8 mouse cellular contexts compared by ENCODE assay signal in genomic region chr11:23008181-23008823, GRCm38 (mm10). TPM values are rescaled to one million over a fixed set of nuclear protein-coding genes. Genes with fewer than 3 reads are reported as not detected.
A peak's percentile ranks its signal among the peaks of the same experiment; 100 is the strongest.
DNase-seq lines count a peak whose midpoint lies in the region; ATAC-seq and TF ChIP-seq lines count a peak whose summit lies in the region.

No protein-coding gene starts in this region.

- peaks cover 31% of the 10 kb centered on the region for H3K36me3 ChIP-seq in G1E (replicated peaks)
- H3K36me3 ChIP-seq in forebrain, embryonic 15.5 days: peaks cover 21% of the 10 kb centered on the region
- peaks cover 21% of the 10 kb centered on the region for H3K36me3 ChIP-seq in lung, embryonic 14.5 days (ENCODE audit: insufficient read depth)

- no peaks in the 10 kb centered on the region for H3K27me3 ChIP-seq in G1E (ENCODE audit: insufficient read depth, low read length)
- H3K27me3 ChIP-seq in forebrain, embryonic 15.5 days: no peaks in the 10 kb centered on the region
- no peaks in the 10 kb centered on the region for H3K27me3 ChIP-seq in lung, embryonic 14.5 days (ENCODE audit: insufficient read depth, low read length)

- H3K4me2 ChIP-seq in forebrain, embryonic 15.5 days (replicated peaks): peak overlapping the region; percentile 78
- peak overlapping the region; percentile 86 for H3K4me2 ChIP-seq in lung, embryonic 14.5 days

- peak overlapping the region; percentile 75 for H3K4me3 ChIP-seq in G1E (ENCODE audit: low read depth, low read length)
- H3K4me3 ChIP-seq in forebrain, embryonic 15.5 days: peak overlapping the region; percentile 63
- H3K4me3 ChIP-seq in layer of hippocampus, adult 2 months: peak overlapping the region; percentile 74
- H3K4me3 ChIP-seq in lung, embryonic 14.5 days (ENCODE audit: low read depth, low read length): peak overlapping the region; percentile 50

- H3K27ac ChIP-seq in forebrain, embryonic 15.5 days (replicated peaks): peak overlapping the region; percentile 93
- peak overlapping the region; percentile 91 for H3K27ac ChIP-seq in layer of hippocampus, adult 2 months
- peak overlapping the region; percentile 90 for H3K27ac ChIP-seq in lung, embryonic 14.5 days (ENCODE audit: low read depth)

- peak overlapping the region; percentile 83 for H3K9ac ChIP-seq in forebrain, embryonic 15.5 days (replicated peaks)
- peak overlapping the region; percentile 64 for H3K9ac ChIP-seq in lung, embryonic 14.5 days

- peaks cover 14% of the 10 kb centered on the region for H3K4me1 ChIP-seq in G1E (ENCODE audit: insufficient read depth, low read depth, low read length)
- peaks cover 8% of the 10 kb centered on the region; the same call in 1 of the 2 replicates for H3K4me1 ChIP-seq in forebrain, embryonic 15.5 days
- H3K4me1 ChIP-seq in lung, embryonic 14.5 days (ENCODE audit: insufficient read depth): no peaks in the 10 kb centered on the region

- peak; percentile 83 for DNase-seq in G1E (ENCODE audit: low spot score)
- DNase-seq in cerebellum, adult 11-12 months: peak; percentile 86
- DNase-seq in heart, postnatal 36 days: peak; percentile 79 to 84
- DNase-seq in layer of hippocampus, adult 2 months (ENCODE audit: low spot score in 2 of 2): peak; percentile 70 to 78
- DNase-seq in lung, embryonic 14.5 days: peak; percentile 91
- peak; percentile 81 for DNase-seq in testis, postnatal 14 days (ENCODE audit: low spot score)

- intact Hi-C loops in heart, postnatal 36 days (cut with DNase I): loop anchor here (1.0 to 5.0 kb wide), 3 partner anchors 59 to 264 kb away; no protein-coding TSS in a partner anchor

- H3K9me3 ChIP-seq in G1E (replicated peaks): no peaks in the 10 kb centered on the region
- H3K9me3 ChIP-seq in forebrain, embryonic 15.5 days: no peaks in the 10 kb centered on the region
- no peaks in the 10 kb centered on the region for H3K9me3 ChIP-seq in lung, embryonic 14.5 days (ENCODE audit: low read depth, low read length)

- TF ChIP-seq CTCF in G1E (IDR thresholded peaks at IDR 0.05; ENCODE audit: low read depth, low read length): no peak
- peak; percentile 41 for TF ChIP-seq CTCF in layer of hippocampus, adult 2 months (conservative IDR thresholded peaks at IDR 0.05)
- 0 out of 2 replicates have a peak, but pooled peaks have one; percentile 7 for TF ChIP-seq CTCF in lung, embryonic 14.5 days (IDR thresholded peaks at IDR 0.05; ENCODE audit: low read depth)

- under 1% methylated on average over 40 of the region's 40 CpGs for WGBS in forebrain, embryonic 15.5 days
- WGBS in lung, embryonic 14.5 days: under 1% methylated on average over 40 of the region's 40 CpGs

- peak; percentile 67; the same call in 1 of the 2 replicates for ATAC-seq in G1E (ENCODE audit: extremely low read depth, insufficient number of reproducible peaks, low FRiP score, poor library complexity, severe bottlenecking)
- ATAC-seq in forebrain, embryonic 15.5 days (replicated peaks): peak; percentile 96
- peak; percentile 95 for ATAC-seq in lung, embryonic 14.5 days (ENCODE audit: insufficient read depth)
- ATAC-seq in neutrophil, adult 5-6 weeks (ENCODE audit: extremely low read depth, insufficient number of reproducible peaks, low FRiP score, poor library complexity, severe bottlenecking): peak; percentile 58

RNA-seq across cellular contexts. Expression of gene Fam161a, which starts 1.0 kb away (rescaled TPM):
- total RNA-seq in G1E (2014; fragmentation: Nextera tagmentation) (2.5 and 9.3 TPM in 2 replicates), G1E (2017) (3.1 and 3.5 TPM in 2 replicates)
- 0.35 and 0.67 TPM in 2 replicates for polyA plus RNA-seq in G1E (2012)
- polyA plus RNA-seq in forebrain, embryonic 15.5 days (2015; fragmentation: Nextera tagmentation; extraction: Ambion mirVana): 2.7 and 3.8 TPM in 2 replicates
- total RNA-seq in heart, postnatal 36 days (2021): 1 to 10 TPM; 2.0 to 4.2 TPM
- total RNA-seq in layer of hippocampus, adult 2 months (2021): 1 to 10 TPM; 4.6 to 5.2 TPM
- polyA plus RNA-seq in lung, embryonic 14.5 days (2014; fragmentation: Nextera tagmentation; extraction: Ambion mirVana): 3.8 and 4.0 TPM in 2 replicates
- total RNA-seq in neutrophil, adult 5-6 weeks (2017): 1.9 and 2.5 TPM in 2 replicates

RNA-seq across cellular contexts. Expression of gene Cct4, which starts 18.0 kb away (rescaled TPM):
- total RNA-seq in G1E (2014; fragmentation: Nextera tagmentation) (316 and 338 TPM in 2 replicates), G1E (2017) (354 and 358 TPM in 2 replicates)
- 847 and 1,153 TPM in 2 replicates for polyA plus RNA-seq in G1E (2012)
- 322 and 335 TPM in 2 replicates for polyA plus RNA-seq in forebrain, embryonic 15.5 days (2015; fragmentation: Nextera tagmentation; extraction: Ambion mirVana)
- total RNA-seq in heart, postnatal 36 days (2021): 100 to 1,000 TPM; 131 to 132 TPM
- total RNA-seq in layer of hippocampus, adult 2 months (2021): 100 to 1,000 TPM; 100 TPM
- polyA plus RNA-seq in lung, embryonic 14.5 days (2014; fragmentation: Nextera tagmentation; extraction: Ambion mirVana): 302 and 320 TPM in 2 replicates
- total RNA-seq in neutrophil, adult 5-6 weeks (2017): 115 and 128 TPM in 2 replicates

RNA-seq across cellular contexts. Expression of gene Commd1, which starts 26.1 kb away (rescaled TPM):
- total RNA-seq in G1E (2014; fragmentation: Nextera tagmentation) (74.4 and 77.4 TPM in 2 replicates), G1E (2017) (93.9 and 111 TPM in 2 replicates)
- 27.7 and 34.1 TPM in 2 replicates for polyA plus RNA-seq in G1E (2012)
- 235 and 252 TPM in 2 replicates for polyA plus RNA-seq in forebrain, embryonic 15.5 days (2015; fragmentation: Nextera tagmentation; extraction: Ambion mirVana)
- 100 to 1,000 TPM; 150 to 164 TPM for total RNA-seq in heart, postnatal 36 days (2021)
- total RNA-seq in layer of hippocampus, adult 2 months (2021): 10 to 100 TPM; 51.2 to 60.4 TPM
- 409 and 422 TPM in 2 replicates for polyA plus RNA-seq in lung, embryonic 14.5 days (2014; fragmentation: Nextera tagmentation; extraction: Ambion mirVana)
- total RNA-seq in neutrophil, adult 5-6 weeks (2017): 13.5 and 13.6 TPM in 2 replicates

RNA-seq across cellular contexts. Expression of gene Gm28048, which starts 26.4 kb away (rescaled TPM):
- total RNA-seq in G1E (2014; fragmentation: Nextera tagmentation) (21.1 and 30.9 TPM in 2 replicates), G1E (2017) (16.2 and 37.9 TPM in 2 replicates)
- not detected in 2 replicates for polyA plus RNA-seq in G1E (2012)
- polyA plus RNA-seq in forebrain, embryonic 15.5 days (2015; fragmentation: Nextera tagmentation; extraction: Ambion mirVana): 3.4 and 3.5 TPM in 2 replicates
- total RNA-seq in heart, postnatal 36 days (2021): 1 to 10 TPM; 4.4 to 5.2 TPM
- total RNA-seq in layer of hippocampus, adult 2 months (2021): 10 to 100 TPM in 1 of 2 experiments, 1 to 10 TPM in 1; 9.3 to 11.1 TPM
- 15.3 and 16.6 TPM in 2 replicates for polyA plus RNA-seq in lung, embryonic 14.5 days (2014; fragmentation: Nextera tagmentation; extraction: Ambion mirVana)
- total RNA-seq in neutrophil, adult 5-6 weeks (2017): 30.1 and 43.8 TPM in 2 replicates

RNA-seq across cellular contexts. Expression of gene Zrsr1, which starts 36.5 kb away (rescaled TPM):
- total RNA-seq in G1E (2014; fragmentation: Nextera tagmentation) (14.9 and 33.6 TPM in 2 replicates), G1E (2017) (9.0 and 10.4 TPM in 2 replicates)
- polyA plus RNA-seq in G1E (2012): 1.3 and 1.5 TPM in 2 replicates
- 5.8 and 6.1 TPM in 2 replicates for polyA plus RNA-seq in forebrain, embryonic 15.5 days (2015; fragmentation: Nextera tagmentation; extraction: Ambion mirVana)
- total RNA-seq in heart, postnatal 36 days (2021): 10 to 100 TPM; 14.5 to 16.8 TPM
- total RNA-seq in layer of hippocampus, adult 2 months (2021): 10 to 100 TPM; 67.3 to 67.9 TPM
- 2.8 and 3.3 TPM in 2 replicates for polyA plus RNA-seq in lung, embryonic 14.5 days (2014; fragmentation: Nextera tagmentation; extraction: Ambion mirVana)
- total RNA-seq in neutrophil, adult 5-6 weeks (2017): 84.1 and 96.7 TPM in 2 replicates

Comparison
In these comparisons a context has a peak if more than half of its experiments do, and no peak if none do; other contexts are left out.
1. Peak in every context shown above with its lines: DNase-seq, ATAC-seq, H3K4me3 ChIP-seq and H3K27ac ChIP-seq.